ENCODE assay signal across 7 mouse cellular contexts in the genomic region with DNA sequence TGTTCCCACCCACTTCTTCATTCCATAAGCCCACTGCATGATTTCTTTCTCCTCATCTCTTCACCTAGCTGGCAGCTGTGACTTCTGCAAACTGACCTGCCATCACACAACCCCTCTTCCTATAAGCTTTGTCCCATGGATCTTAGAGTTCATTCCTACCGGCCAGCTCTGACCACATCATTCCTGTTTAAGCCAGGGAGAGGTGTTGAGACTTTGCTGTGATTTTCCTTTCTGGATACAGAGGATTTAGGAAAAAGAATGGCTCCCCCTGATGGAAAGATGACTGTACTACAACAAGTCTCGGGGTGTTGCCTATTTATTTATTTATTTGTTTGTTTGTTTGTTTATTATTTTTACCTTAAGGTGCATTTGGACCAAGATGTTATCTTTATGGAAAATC. TPM values are rescaled to one million over a fixed set of nuclear protein-coding genes. Genes with fewer than 3 reads are reported as not detected.
DNase-seq lines count a peak whose midpoint lies in the region; ATAC-seq and TF ChIP-seq lines count a peak whose summit lies in the region.

No protein-coding gene starts in this region.

- TF ChIP-seq EP300 in liver, embryonic 14.5 days (IDR thresholded peaks at IDR 0.05; ENCODE audit: low read depth), result no peak

- no peaks in the 10 kb centered on the region for H3K36me3 ChIP-seq in midbrain, embryonic 13.5 days
- H3K36me3 ChIP-seq in midbrain, embryonic 16.5 days (ENCODE audit: control insufficient read depth, insufficient read depth, low read length), result no peaks in the 10 kb centered on the region
- no peaks in the 10 kb centered on the region for H3K36me3 ChIP-seq in liver, embryonic 14.5 days (replicated peaks; ENCODE audit: control insufficient read depth, insufficient read depth, low read depth)

- no peak overlapping the region for H3K4me2 ChIP-seq in midbrain, embryonic 13.5 days (replicated peaks)
- no peak overlapping the region; the same call in 1 of the 2 replicates for H3K4me2 ChIP-seq in midbrain, embryonic 16.5 days (ENCODE audit: low read length)
- no peak overlapping the region for H3K4me2 ChIP-seq in liver, embryonic 14.5 days (ENCODE audit: low read depth)

- peak; percentile 69 for DNase-seq in cerebellum, adult 8-10 months
- peak; percentile 52 to 71 for DNase-seq in heart, postnatal 10 days
- no peak for DNase-seq in liver, embryonic 14.5 days (ENCODE audit: low read depth in 3 of 3, low spot score in 3 of 3)
- DNase-seq in thymus, postnatal 14 days, result no peak
- no peak for DNase-seq in right cerebral cortex, postnatal 14 days

- ATAC-seq in midbrain, embryonic 13.5 days, result no peak
- ATAC-seq in midbrain, embryonic 16.5 days, result no peak
- no peak for ATAC-seq in liver, embryonic 14.5 days (ENCODE audit: insufficient read depth)

- 7% methylated on average over 2 of the region's 2 CpGs for WGBS in midbrain, embryonic 13.5 days
- 3% methylated on average over 2 of the region's 2 CpGs for WGBS in midbrain, embryonic 16.5 days
- 24% methylated on average over 2 of the region's 2 CpGs for WGBS in liver, embryonic 14.5 days (ENCODE audit: insufficient replicate concordance)

- H3K4me3 ChIP-seq in midbrain, embryonic 13.5 days (replicated peaks), result no peak overlapping the region
- no peak overlapping the region for H3K4me3 ChIP-seq in midbrain, embryonic 16.5 days (ENCODE audit: low read depth, low read length)
- no peak overlapping the region for H3K4me3 ChIP-seq in liver, embryonic 14.5 days (ENCODE audit: insufficient read depth in 1 of 2, low read depth in 2 of 2, low read length in 2 of 2)

- H3K9me3 ChIP-seq in midbrain, embryonic 13.5 days, result 0 out of 2 replicates have a peak, but pooled peaks cover 2% of the 10 kb centered on the region
- H3K9me3 ChIP-seq in midbrain, embryonic 16.5 days (replicated peaks; ENCODE audit: control insufficient read depth, low read length, poor library complexity, severe bottlenecking), result no peaks in the 10 kb centered on the region
- H3K9me3 ChIP-seq in liver, embryonic 14.5 days (ENCODE audit: control insufficient read depth, low read length), result no peaks in the 10 kb centered on the region

- intact Hi-C loops in heart, postnatal 10 days (cut with DNase I), result loop anchor here (2.0 kb wide), 2 partner anchors 45 to 55 kb away; no protein-coding TSS in a partner anchor

- H3K4me1 ChIP-seq in midbrain, embryonic 13.5 days (replicated peaks), result peaks cover 27% of the 10 kb centered on the region
- H3K4me1 ChIP-seq in midbrain, embryonic 16.5 days (ENCODE audit: control insufficient read depth, insufficient read depth, low read length), result peaks cover 21% of the 10 kb centered on the region
- peaks cover 4 to 8% of the 10 kb centered on the region in 2 experiments; a peak in 2 of 4 replicates for H3K4me1 ChIP-seq in liver, embryonic 14.5 days (replicated peaks; ENCODE audit: control insufficient read depth in 2 of 2, insufficient read depth in 2 of 2, low read length in 1 of 2)

- no peak overlapping the region for H3K9ac ChIP-seq in midbrain, embryonic 13.5 days (replicated peaks)
- H3K9ac ChIP-seq in midbrain, embryonic 16.5 days (ENCODE audit: low read depth, low read length), result no peak overlapping the region
- no peak overlapping the region for H3K9ac ChIP-seq in liver, embryonic 14.5 days (replicated peaks)

- H3K27ac ChIP-seq in midbrain, embryonic 13.5 days, result peak overlapping the region; percentile 58
- H3K27ac ChIP-seq in midbrain, embryonic 16.5 days (ENCODE audit: low read length), result no peak overlapping the region
- no peak overlapping the region for H3K27ac ChIP-seq in liver, embryonic 14.5 days

- H3K27me3 ChIP-seq in midbrain, embryonic 13.5 days, result no peaks in the 10 kb centered on the region
- no peaks in the 10 kb centered on the region for H3K27me3 ChIP-seq in midbrain, embryonic 16.5 days (ENCODE audit: control insufficient read depth, insufficient read depth, low read depth, low read length)
- no peaks in the 10 kb centered on the region for H3K27me3 ChIP-seq in liver, embryonic 14.5 days (ENCODE audit: control insufficient read depth, insufficient read depth, low read length)

- TF ChIP-seq CTCF in liver, embryonic 14.5 days (IDR thresholded peaks at IDR 0.05; ENCODE audit: low read depth), result peak; percentile 68

RNA-seq across cellular contexts. Expression of gene Rnf169, which starts 1.1 kb away (rescaled TPM):
- polyA plus RNA-seq in midbrain, embryonic 13.5 days (2015; fragmentation: Nextera tagmentation; extraction: Ambion mirVana), result 5.0 and 5.5 TPM in 2 replicates
- 4.3 and 4.4 TPM in 2 replicates for polyA plus RNA-seq in midbrain, embryonic 16.5 days (2015; fragmentation: Nextera tagmentation; extraction: Ambion mirVana)
- 10 to 100 TPM; 15.7 TPM for total RNA-seq in heart, postnatal 10 days (2021)
- 1.5 and 2.2 TPM in 2 replicates for polyA plus RNA-seq in liver, embryonic 14.5 days (2012; rRNA removed)
- 1.5 and 1.6 TPM in 2 replicates for polyA plus RNA-seq in liver, embryonic 14.5 days (2014; fragmentation: Nextera tagmentation; extraction: Ambion mirVana)

RNA-seq across cellular contexts. Expression of gene Chrdl2, which starts 24.7 kb away (rescaled TPM):
- polyA plus RNA-seq in midbrain, embryonic 13.5 days (2015; fragmentation: Nextera tagmentation; extraction: Ambion mirVana), result not detected in 2 replicates
- polyA plus RNA-seq in midbrain, embryonic 16.5 days (2015; fragmentation: Nextera tagmentation; extraction: Ambion mirVana), result 0.12 and 0.48 TPM in 2 replicates
- not detected for total RNA-seq in heart, postnatal 10 days (2021)
- 0.02 TPM in 2 replicates for polyA plus RNA-seq in liver, embryonic 14.5 days (2012; rRNA removed)
- not detected in 2 replicates for polyA plus RNA-seq in liver, embryonic 14.5 days (2014; fragmentation: Nextera tagmentation; extraction: Ambion mirVana)

Comparison
In these comparisons a context has a peak if more than half of its experiments do, and no peak if none do; other contexts are left out.
1. DNase-seq: peak in cerebellum, adult 8-10 months (single experiment) and heart, postnatal 10 days (2 of 2); none in liver, embryonic 14.5 days (0 of 3), thymus, postnatal 14 days (single experiment) and right cerebral cortex, postnatal 14 days (single experiment).